Mouse (Mus musculus): ENCODE results near the gene Olfr845. TPM values are rescaled to one million over a fixed set of nuclear protein-coding genes. Genes with fewer than 3 reads are reported as not detected.

The Olfr845 gene
- polyA plus RNA-seq (2015; fragmentation: Nextera tagmentation; extraction: Ambion mirVana) = not detected in 2 replicates

DNA sequence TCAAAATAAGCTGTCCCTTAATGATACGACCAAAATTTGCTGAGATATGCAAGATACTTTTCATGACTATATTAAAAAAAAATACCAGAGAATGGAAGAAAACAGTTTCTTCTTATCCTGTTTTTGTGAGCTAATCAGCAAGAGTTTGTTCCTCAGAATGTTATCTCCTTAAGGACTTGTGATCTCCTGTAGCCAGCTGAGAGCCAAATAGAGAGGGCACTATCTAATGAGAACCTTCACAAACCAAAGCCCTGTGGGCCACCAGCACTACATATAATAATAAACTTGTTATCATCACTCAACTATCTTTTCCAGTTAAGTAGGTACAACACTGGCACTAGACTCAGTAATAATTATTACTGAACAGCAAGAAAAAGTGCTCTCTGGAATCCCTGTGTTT, at the start of gene Olfr845:
TSS of gene Olfr845 (plus strand) at position 301 of the 400 bp plus-strand sequence.
- no peak for DNase-seq (ENCODE audit: low spot score)

DNA sequence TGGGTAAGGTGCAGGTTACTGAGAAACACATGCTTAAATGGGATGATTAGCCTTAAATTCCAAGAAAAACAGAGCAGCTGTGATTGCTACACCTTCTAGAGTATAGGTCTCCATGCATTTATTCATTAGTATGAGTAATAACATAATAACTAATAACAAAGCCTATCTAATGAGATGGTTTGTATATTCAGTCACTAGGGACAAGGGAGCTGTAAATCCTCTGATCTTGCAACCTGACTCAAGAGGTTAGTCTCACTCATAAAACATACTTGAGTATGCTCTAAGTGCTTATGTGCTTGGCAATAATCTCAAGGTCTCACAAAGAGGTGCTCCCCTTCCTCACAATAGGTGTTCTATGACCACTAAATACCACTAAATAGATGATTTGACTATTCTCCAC, 20.2 kb upstream of the Olfr845 start, which contains the start of gene Olfr844:
TSS of gene Olfr844 (plus strand) at position 301 of the 400 bp plus-strand sequence.
- DNase-seq (ENCODE audit: low spot score) = no peak

- DNase-seq (ENCODE audit: low spot score) = no peak
These were observed 27.6 kb downstream of the Olfr845 start, which contains the start of gene Olfr846 for GRCm38 (mm10) chr9:19363905-19364304. Gene Olfr846 (minus strand): TSS chr9:19364005.

DNA sequence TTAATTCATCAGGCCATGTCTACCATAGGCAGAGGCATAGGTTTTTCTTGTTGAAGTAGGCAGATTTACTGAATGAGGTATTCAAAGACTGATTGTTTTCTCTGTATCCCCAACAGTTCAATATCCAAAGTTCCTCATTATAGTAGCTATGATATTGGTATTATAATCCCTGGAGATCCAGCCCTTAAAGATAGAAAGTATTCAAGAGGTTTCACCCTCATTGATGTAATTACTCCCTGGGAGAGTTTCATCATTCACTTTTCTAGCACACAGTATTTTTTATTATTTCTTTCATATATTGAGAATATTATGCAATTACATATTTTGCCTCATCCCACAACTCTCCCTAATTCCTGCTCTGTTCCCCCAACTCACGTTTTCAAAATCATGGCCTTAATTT, 42.3 kb downstream of the Olfr845 start, which contains the start of gene Olfr847:
TSS of gene Olfr847 (minus strand) at position 101 of the 400 bp plus-strand sequence.
- DNase-seq (ENCODE audit: low spot score) = no peak

Other genes starting within 250 kb of the Olfr845 start
- not detected in 2 replicates for gene Olfr836, start 216.1 kb upstream of the Olfr845 start, polyA plus RNA-seq (2015; fragmentation: Nextera tagmentation; extraction: Ambion mirVana)
- not detected in 2 replicates for gene Olfr837, start 200.1 kb upstream of the Olfr845 start, polyA plus RNA-seq (2015; fragmentation: Nextera tagmentation; extraction: Ambion mirVana)
- not detected in 2 replicates for gene Olfr839-ps1, start 159.1 kb upstream of the Olfr845 start, polyA plus RNA-seq (2015; fragmentation: Nextera tagmentation; extraction: Ambion mirVana)
- gene Olfr843, start 84.5 kb upstream of the Olfr845 start, polyA plus RNA-seq (2015; fragmentation: Nextera tagmentation; extraction: Ambion mirVana) = not detected in 2 replicates
- not detected in 2 replicates for gene Olfr844, start 20.1 kb upstream of the Olfr845 start, polyA plus RNA-seq (2015; fragmentation: Nextera tagmentation; extraction: Ambion mirVana)
- not detected in 2 replicates for gene Olfr846, start 27.5 kb downstream of the Olfr845 start, polyA plus RNA-seq (2015; fragmentation: Nextera tagmentation; extraction: Ambion mirVana)
- not detected in 2 replicates for gene Olfr847, start 42.2 kb downstream of the Olfr845 start, polyA plus RNA-seq (2015; fragmentation: Nextera tagmentation; extraction: Ambion mirVana)
- not detected in 2 replicates for gene Olfr849, start 103.8 kb downstream of the Olfr845 start, polyA plus RNA-seq (2015; fragmentation: Nextera tagmentation; extraction: Ambion mirVana)
- not detected in 2 replicates for gene Olfr850, start 141.8 kb downstream of the Olfr845 start, polyA plus RNA-seq (2015; fragmentation: Nextera tagmentation; extraction: Ambion mirVana)
- gene Olfr851, start 156.8 kb downstream of the Olfr845 start, polyA plus RNA-seq (2015; fragmentation: Nextera tagmentation; extraction: Ambion mirVana) = not detected in 2 replicates
- gene Olfr853, start 204.6 kb downstream of the Olfr845 start, polyA plus RNA-seq (2015; fragmentation: Nextera tagmentation; extraction: Ambion mirVana) = not detected in 2 replicates
- gene Olfr854, start 230.9 kb downstream of the Olfr845 start, polyA plus RNA-seq (2015; fragmentation: Nextera tagmentation; extraction: Ambion mirVana) = not detected in 2 replicates
- gene Olfr855, start 246.2 kb downstream of the Olfr845 start, polyA plus RNA-seq (2015; fragmentation: Nextera tagmentation; extraction: Ambion mirVana) = not detected in 2 replicates